Mouse (Mus musculus) ES-E14 (cell line): ENCODE data around the gene Ush1g. TPM values are rescaled to one million over a fixed set of nuclear protein-coding genes. Genes with fewer than 3 reads are reported as not detected.

ENCODE experiments used
- DNase-seq: peaks from one replicate; pipeline ENCODE4 v3.0.0-alpha.2; 2013; ENCODE audit warnings: low read depth, low spot score
- H3K27ac ChIP-seq: 2 replicates; pipeline ENCODE4 v1.5.1; 2012; ENCODE audit warnings: low read depth, mild to moderate bottlenecking, low read length, moderate library complexity, mixed read lengths; ENCODE audit not compliant: poor library complexity, insufficient read depth, severe bottlenecking
- H3K36me3 ChIP-seq: 2 replicates; pipeline ENCODE4 v1.6.1; 2012; ENCODE audit warnings: mild to moderate bottlenecking, low read length, moderate library complexity, mixed read lengths; ENCODE audit not compliant: control insufficient read depth, poor library complexity, insufficient read depth, severe bottlenecking
- H3K4me1 ChIP-seq, 2 experiments: fragments of 150-350 bp in 1 of 2; sonication (generic) in 1 of 2; 2 replicates each; pipeline ENCODE4 v1.6.1; 2012; ENCODE audit warnings: low read length in 2 of 2, mild to moderate bottlenecking in 1 of 2, mixed read lengths in 1 of 2; ENCODE audit not compliant: control insufficient read depth in 2 of 2, insufficient read depth in 2 of 2, poor library complexity in 1 of 2
- H3K4me3 ChIP-seq, 2 experiments: fragments of 150-350 bp in 1 of 2; sonication (generic) in 1 of 2; 2 replicates each; pipeline ENCODE4 v1.5.1; 2012; ENCODE audit warnings: low read length in 2 of 2, low read depth in 1 of 2, mild to moderate bottlenecking in 1 of 2, mixed read lengths in 1 of 2; ENCODE audit not compliant: insufficient read depth in 1 of 2, poor library complexity in 1 of 2, severe bottlenecking in 1 of 2
- H3K9ac ChIP-seq: 2 replicates; pipeline ENCODE4 v1.6.1; 2012; ENCODE audit warnings: low read depth, mild to moderate bottlenecking, low read length, mixed read lengths; ENCODE audit not compliant: poor library complexity, insufficient read depth, severe bottlenecking
- H3K9me3 ChIP-seq: fragments of 150-350 bp; sonication (generic); 2 replicates; pipeline ENCODE4 v1.6.1; 2012; ENCODE audit warnings: low read depth, mild to moderate bottlenecking, low read length; ENCODE audit not compliant: control insufficient read depth, insufficient read depth
- CHD2 ChIP-seq: IDR thresholded peaks from 2 replicates; pipeline ENCODE4 v1.6.1; 2014; ENCODE audit warnings: mild to moderate bottlenecking, low read depth, low read length, inconsistent platforms
- HCFC1 ChIP-seq: IDR thresholded peaks from 2 replicates; pipeline ENCODE4 v1.6.1; 2012; ENCODE audit warnings: low read length, inconsistent platforms, borderline replicate concordance; ENCODE audit not compliant: insufficient read depth
- MAFK ChIP-seq: IDR thresholded peaks from 2 replicates; pipeline ENCODE4 v1.6.1; 2014; ENCODE audit warnings: mild to moderate bottlenecking, low read depth, low read length, inconsistent platforms; ENCODE audit not compliant: insufficient read depth
- ZC3H11A ChIP-seq: IDR thresholded peaks from 2 replicates; pipeline ENCODE4 v1.6.1; 2012; ENCODE audit warnings: low read depth, mild to moderate bottlenecking, inconsistent platforms, low read length, borderline replicate concordance
- ZNF384 ChIP-seq: IDR thresholded peaks from 2 replicates; pipeline ENCODE4 v1.6.1; 2012; ENCODE audit warnings: low read depth, low read length, inconsistent platforms
- in situ Hi-C, 2 experiments: fragments of 600-800 bp; cut with MboI; formaldehyde crosslinking; loops; one replicate each; pipeline ENCODE4 v1.15.1; 2025; ENCODE audit warnings: low sequenced_read_pairs in 2 of 2, inconsistent platforms in 1 of 2; ENCODE audit not compliant: unreplicated experiment in 2 of 2
- total RNA-seq: library from RNA; depleted of rRNA; stranded (reverse); fragments of 300-350 nt; gene quantifications from 2 replicates; pipeline ENCODE4 v1.2.3, GENCODE M21; 2012

The Ush1g gene
- total RNA-seq, 1 experiment: not detected

- Histone ChIP-seq H3K27ac (no peak overlapping the region), H3K9ac (no peak overlapping the region), H3K4me3 (no peak overlapping the region), H3K36me3 (peaks cover 8% of the 10 kb centered on the region), H3K9me3 (no peaks in the 10 kb centered on the region), H3K4me1 (peaks cover 0 to 11% of the 10 kb centered on the region in 2 experiments; a peak in 1 of 4 replicates)
- peak; percentile 81 for DNase-seq
- TF ChIP-seq HCFC1 (no peak), ZNF384 (0 out of 2 replicates have a peak, but pooled peaks have one; percentile 29), ZC3H11A (peak; percentile 87; the same call in 1 of the 2 replicates)
- in situ Hi-C loops: loop anchor here in 1 of 2 experiments (5.0 kb wide), 1 partner anchor 68 kb away; no protein-coding TSS in a partner anchor
These were observed 51.5 kb downstream of the Ush1g start for GRCm38 (mm10) chr11:115270148-115270861.

DNA sequence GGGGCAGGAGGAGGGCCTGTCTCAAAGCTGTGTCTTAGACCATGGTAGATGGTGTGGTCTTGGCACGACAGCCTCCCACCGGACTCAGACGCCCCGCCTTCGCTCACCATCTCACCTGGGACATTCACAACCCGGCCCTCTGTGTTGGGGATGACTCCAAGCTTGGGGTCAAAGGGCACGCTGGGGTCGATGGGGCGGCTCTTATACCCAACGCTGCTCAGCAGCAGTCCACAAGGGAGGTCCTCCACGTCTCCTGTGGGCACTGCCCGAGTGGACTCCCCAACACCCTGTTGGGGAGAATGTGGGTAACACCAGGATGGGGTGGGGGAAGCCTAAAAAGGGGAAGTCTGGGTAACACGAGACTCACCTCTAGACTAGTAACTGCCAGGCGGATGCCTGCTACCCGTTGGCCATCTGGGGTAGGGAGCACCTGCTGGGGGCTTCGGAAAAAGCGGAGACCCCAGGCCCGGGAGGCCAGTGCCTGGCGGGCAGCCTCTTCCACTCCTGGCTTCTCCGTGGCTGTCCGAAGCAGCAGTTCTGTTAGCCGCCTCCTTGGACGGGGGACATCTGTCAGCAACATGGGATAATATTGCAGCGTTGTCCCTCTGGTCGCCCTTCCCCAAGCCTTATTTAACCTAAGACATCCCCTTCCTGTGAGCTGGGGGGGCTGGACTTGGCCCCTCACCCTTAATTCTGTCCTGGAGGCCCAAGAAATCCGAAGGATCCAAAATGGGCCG lies 52.3 kb downstream of the Ush1g start:
- Histone ChIP-seq H3K4me3 (no peak overlapping the region), H3K4me1 (peaks cover 0 to 15% of the 10 kb centered on the region in 2 experiments; a peak in 1 of 4 replicates), H3K36me3 (peaks cover 8% of the 10 kb centered on the region), H3K9me3 (no peaks in the 10 kb centered on the region), H3K27ac (no peak overlapping the region), H3K9ac (no peak overlapping the region)
- DNase-seq: no peak
- in situ Hi-C loops: loop anchor here in 1 of 2 experiments (5.0 kb wide), 1 partner anchor 67 kb away; no protein-coding TSS in a partner anchor
- TF ChIP-seq CHD2 (no peak), MAFK (no peak), HCFC1 (no peak), ZNF384 (no peak), ZC3H11A (no peak)

GRCm38 (mm10) chr11:115267958-115268357 lies 53.9 kb downstream of the Ush1g start:
- Histone ChIP-seq H3K36me3 (peaks cover 8% of the 10 kb centered on the region), H3K27ac (no peak overlapping the region), H3K9ac (no peak overlapping the region), H3K9me3 (no peaks in the 10 kb centered on the region), H3K4me1 (peaks cover 0 to 16% of the 10 kb centered on the region in 2 experiments; a peak in 1 of 4 replicates), H3K4me3 (no peak overlapping the region)
- TF ChIP-seq HCFC1: no peak
- TF ChIP-seq MAFK: no peak
- no peak for TF ChIP-seq ZNF384
- no peak for TF ChIP-seq ZC3H11A
- no peak for TF ChIP-seq CHD2
- DNase-seq: no peak
- in situ Hi-C loops: no loop called here

DNA sequence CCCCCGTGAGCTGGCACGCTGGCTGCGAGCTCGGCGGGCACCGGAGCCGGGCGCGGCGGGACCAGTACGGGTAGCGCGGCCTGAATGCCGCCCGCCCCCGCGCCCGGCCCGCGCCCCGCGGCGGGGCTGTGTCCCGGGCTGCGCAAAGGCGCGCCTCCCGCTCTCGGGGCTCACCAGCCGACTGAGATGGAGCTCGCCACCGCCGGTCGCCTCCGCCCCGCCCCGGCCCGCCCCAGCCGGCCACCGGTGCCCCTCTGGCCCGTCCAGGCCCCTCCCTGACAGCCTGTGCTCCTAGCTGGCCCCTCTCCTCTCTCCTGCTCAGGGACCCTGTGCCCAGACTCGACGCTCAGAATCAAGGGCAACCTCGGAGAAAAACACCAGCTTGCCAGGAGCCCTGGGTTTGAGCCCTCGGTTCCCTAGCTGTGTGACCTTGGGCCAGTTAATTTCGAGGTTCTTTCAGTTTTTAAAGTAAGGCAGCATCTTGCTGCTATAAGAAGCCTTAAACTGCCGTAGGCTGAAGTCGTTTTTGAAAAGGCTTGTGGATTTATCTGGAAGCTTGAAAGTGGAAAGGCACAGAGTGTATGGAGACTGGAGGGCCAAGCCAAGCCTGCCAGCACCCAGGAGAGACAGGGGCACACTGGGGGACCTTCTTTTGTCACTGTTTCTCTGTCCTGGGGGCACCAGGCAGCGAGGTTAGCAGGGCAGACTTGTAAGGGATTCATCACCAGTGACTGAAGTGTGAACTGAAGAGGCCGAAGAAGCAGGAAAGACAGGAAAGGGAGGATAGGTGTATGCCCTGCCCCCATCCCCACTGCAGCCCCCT lies 54.6 kb downstream of the Ush1g start, which contains the start of gene Grin2c:
TSS of gene Grin2c (minus strand) at position 183 of the 823 bp plus-strand sequence.
- Histone ChIP-seq H3K4me3 (peak within 1 kb of the TSS; percentile 34 to 60; a peak in 3 of 4 replicates), H3K36me3 (peaks cover 8% of the 10 kb centered on the region), H3K27ac (no peak within 1 kb of the TSS), H3K9ac (peak within 1 kb of the TSS; percentile 26; the same call in 1 of the 2 replicates), H3K4me1 (peaks cover 0 to 18% of the 10 kb centered on the region in 2 experiments; a peak in 1 of 4 replicates), H3K9me3 (no peaks in the 10 kb centered on the region)
- TF ChIP-seq MAFK: no peak
- in situ Hi-C loops: no loop called here
- no peak for DNase-seq
